26 mouse cellular contexts compared by ENCODE assay signal in genomic region chr2:117432923-117433322, GRCm38 (mm10).
DNase-seq lines count a peak whose midpoint lies in the region; ATAC-seq and TF ChIP-seq lines count a peak whose summit lies in the region.
"Had no signal": no experiment of that assay in that cellular context is flagged by ENCODE, and none has a peak within 500 bp of the region (broad histone marks: within the 10 kb centered on the region; RNA-seq: fewer than 3 reads in every experiment).

No protein-coding gene starts in this region.

- TF ChIP-seq CTCF in layer of hippocampus, adult 2 months (conservative IDR thresholded peaks at IDR 0.05), result no peak

- no peak overlapping the region for H3K4me3 ChIP-seq in layer of hippocampus, adult 2 months
- H3K4me3 ChIP-seq: forebrain, embryonic 10.5 days; forebrain, embryonic 13.5 days; gastrocnemius, adult 2 months; heart, embryonic 12.5 days; heart, embryonic 15.5 days; hindbrain, embryonic 10.5 days; hindbrain, embryonic 13.5 days had no signal

- DNase-seq in layer of hippocampus, adult 2 months (ENCODE audit: low spot score in 2 of 2), result no peak
- no peak for DNase-seq in layer of hippocampus, postnatal 25 days (ENCODE audit: extremely low spot score in 1 of 2, low spot score in 1 of 2)
- DNase-seq in gastrocnemius, postnatal 25 days, result no peak
- DNase-seq in cerebellum, postnatal 4 days (ENCODE audit: low spot score in 2 of 2), result no peak
- DNase-seq: adrenal gland, adult 8-10 months; adrenal gland, postnatal 25 days; cerebellum, adult 11-12 months; cerebellum, adult 8-10 months; cerebellum, postnatal 10 days; cerebellum, postnatal 36 days; forebrain, postnatal 0 days; gastrocnemius, adult 2 months; gastrocnemius, postnatal 14 days; heart, adult 18-20 months; heart, postnatal 10 days; heart, postnatal 36 days had no signal

- peak overlapping the region; percentile 53; the same call in 1 of the 2 replicates for H3K27ac ChIP-seq in layer of hippocampus, adult 2 months
- H3K27ac ChIP-seq: forebrain, embryonic 10.5 days; forebrain, embryonic 13.5 days; gastrocnemius, adult 2 months; heart, embryonic 15.5 days; hindbrain, embryonic 10.5 days; hindbrain, embryonic 13.5 days had no signal

- ATAC-seq in CD4-positive, CD25-positive, alpha-beta regulatory T cell, adult 4 months, result peak; percentile 60
- ATAC-seq in inflammation-experienced regulatory T-cells, adult 6 months, result peak; percentile 69
- ATAC-seq: forebrain, embryonic 13.5 days; forebrain, postnatal 0 days; hindbrain, embryonic 16.5 days; Patski had no signal
